Mouse (Mus musculus): ENCODE results near the gene Foxd2.

GRCm38 (mm10) chr4:114945021-114945420, 36.3 kb upstream of the Foxd2 start:
- TF ChIP-seq CTCF (IDR thresholded peaks at IDR 0.05; ENCODE audit: low read depth) (no peak), EP300 (IDR thresholded peaks at IDR 0.05; ENCODE audit: low read depth) (no peak)

Data from liver, embryonic 14.5 days (tissue).